Mouse (Mus musculus): Measurements from ENCODE around the gene Snrk. TPM values are rescaled to one million over a fixed set of nuclear protein-coding genes. Genes with fewer than 3 reads are reported as not detected.

The Snrk gene
- polyA plus RNA-seq, 1 experiment, result 33.7 TPM

GRCm38 (mm10) chr9:122126790-122127189 is 9.7 kb downstream of the Snrk start:
- no peak for TF ChIP-seq GATA1 (IDR thresholded peaks at IDR 0.05; ENCODE audit: low read length)

GRCm38 (mm10) chr9:122127271-122127785 is 10.3 kb downstream of the Snrk start:
- no peak for TF ChIP-seq GATA1 (IDR thresholded peaks at IDR 0.05; ENCODE audit: low read length)

- no peak for TF ChIP-seq GATA1 (IDR thresholded peaks at IDR 0.05; ENCODE audit: low read length)
These were observed 11.6 kb downstream of the Snrk start for GRCm38 (mm10) chr9:122128686-122129085.

- no peak for TF ChIP-seq GATA1 (IDR thresholded peaks at IDR 0.05; ENCODE audit: low read length)
These were observed 13.6 kb downstream of the Snrk start for GRCm38 (mm10) chr9:122130666-122131065.

- no peak for TF ChIP-seq GATA1 (IDR thresholded peaks at IDR 0.05; ENCODE audit: low read length)
These were observed 15.1 kb downstream of the Snrk start for GRCm38 (mm10) chr9:122132145-122132544.

- no peak for TF ChIP-seq GATA1 (IDR thresholded peaks at IDR 0.05; ENCODE audit: low read length)
These were observed 18.2 kb downstream of the Snrk start for GRCm38 (mm10) chr9:122135095-122135884.

- TF ChIP-seq GATA1 (IDR thresholded peaks at IDR 0.05; ENCODE audit: low read length), result no peak
These were observed 18.8 kb downstream of the Snrk start for GRCm38 (mm10) chr9:122135885-122136170.

GRCm38 (mm10) chr9:122137960-122138359 is 20.9 kb downstream of the Snrk start:
- TF ChIP-seq GATA1 (IDR thresholded peaks at IDR 0.05; ENCODE audit: low read length), result no peak

GRCm38 (mm10) chr9:122138371-122139029 is 21.4 kb downstream of the Snrk start:
- TF ChIP-seq GATA1 (IDR thresholded peaks at IDR 0.05; ENCODE audit: low read length), result no peak

- no peak for TF ChIP-seq GATA1 (IDR thresholded peaks at IDR 0.05; ENCODE audit: low read length)
These were observed 22.2 kb downstream of the Snrk start for GRCm38 (mm10) chr9:122139236-122139635.

GRCm38 (mm10) chr9:122143219-122143618 is 26.2 kb downstream of the Snrk start:
- no peak for TF ChIP-seq GATA1 (IDR thresholded peaks at IDR 0.05; ENCODE audit: low read length)

- no peak for TF ChIP-seq GATA1 (IDR thresholded peaks at IDR 0.05; ENCODE audit: low read length)
These were observed 27.7 kb downstream of the Snrk start for GRCm38 (mm10) chr9:122144776-122145175.

- no peak for TF ChIP-seq GATA1 (IDR thresholded peaks at IDR 0.05; ENCODE audit: low read length)
These were observed 28.6 kb downstream of the Snrk start for GRCm38 (mm10) chr9:122145677-122146076.

GRCm38 (mm10) chr9:122146124-122146870 is 29.2 kb downstream of the Snrk start:
- TF ChIP-seq GATA1 (IDR thresholded peaks at IDR 0.05; ENCODE audit: low read length), result no peak

- TF ChIP-seq GATA1 (IDR thresholded peaks at IDR 0.05; ENCODE audit: low read length), result no peak
These were observed 31.3 kb downstream of the Snrk start for GRCm38 (mm10) chr9:122148356-122148755.

Data from G1E-ER4 (cell line).